Mouse (Mus musculus) limb, embryonic 14.5 days (tissue): ENCODE results near the gene Ccdc81. TPM values are rescaled to one million over a fixed set of nuclear protein-coding genes. Genes with fewer than 3 reads are reported as not detected.
A peak's percentile ranks its signal among the peaks of the same experiment; 100 is the strongest.

Experiments
- ATAC-seq: fragments of 200-750 bp; cut with Nextera tagmentation; 2 replicates; pipeline ENCODE4 v1.8.0; 2017; ENCODE audit warnings: low read depth, moderate number of reproducible peaks, moderate TSS enrichment; ENCODE audit not compliant: low FRiP score
- DNase-seq: peaks from one replicate; pipeline ENCODE4 v3.0.0-alpha.2; 2015; ENCODE audit warnings: low spot score
- H3K27ac ChIP-seq: fragments of 300-500 bp; sonication (generic); replicated peaks from 2 replicates; pipeline ENCODE4 v1.5.1; 2014; ENCODE audit warnings: low read depth, mild to moderate bottlenecking, low read length, moderate library complexity, mixed read lengths
- H3K27me3 ChIP-seq: fragments of 300-500 bp; sonication (generic); 2 replicates; pipeline ENCODE4 v1.6.1; 2014; ENCODE audit warnings: low read length, mixed read lengths; ENCODE audit not compliant: control insufficient read depth, insufficient read depth
- H3K36me3 ChIP-seq: fragments of 300-500 bp; sonication (generic); 2 replicates; pipeline ENCODE4 v1.6.1; 2014; ENCODE audit warnings: mild to moderate bottlenecking, low read length, moderate library complexity, mixed read lengths; ENCODE audit not compliant: control insufficient read depth, insufficient read depth
- H3K4me1 ChIP-seq: fragments of 300-500 bp; sonication (generic); 2 replicates; pipeline ENCODE4 v1.6.1; 2014; ENCODE audit warnings: antibody characterized with exemption, low read length, mixed read lengths; ENCODE audit not compliant: control insufficient read depth, insufficient read depth
- H3K4me2 ChIP-seq: fragments of 300-500 bp; sonication (generic); replicated peaks from 2 replicates; pipeline ENCODE4 v1.6.1; 2014; ENCODE audit warnings: low read depth, mild to moderate bottlenecking, low read length, moderate library complexity; ENCODE audit not compliant: severe bottlenecking
- H3K4me3 ChIP-seq: fragments of 300-500 bp; sonication (generic); replicated peaks from 2 replicates; pipeline ENCODE4 v1.5.1; 2014; ENCODE audit warnings: low read length
- H3K9ac ChIP-seq: fragments of 300-500 bp; sonication (generic); 2 replicates; pipeline ENCODE4 v1.6.1; 2014; ENCODE audit warnings: mild to moderate bottlenecking, low read depth, low read length, moderate library complexity; ENCODE audit not compliant: severe bottlenecking
- H3K9me3 ChIP-seq: fragments of 300-500 bp; sonication (generic); 2 replicates; pipeline ENCODE4 v1.6.1; 2016; ENCODE audit warnings: low read length; ENCODE audit not compliant: control insufficient read depth
- POLR2A ChIP-seq: fragments of 200-500 bp; IDR thresholded peaks from 2 replicates; pipeline ENCODE4 v1.8.0; 2012; ENCODE audit warnings: inconsistent platforms, mild to moderate bottlenecking, moderate library complexity, borderline replicate concordance; ENCODE audit not compliant: insufficient read depth, insufficient read length; ENCODE audit errors: extremely low read depth
- WGBS: fragments of 180-500 bp; shearing (Covaris S2); extraction: QIAGEN DNeasy Blood & Tissue Kit; methylation state at CpG from one replicate; pipeline ENCODE4 v1.1.7; 2014; 5-methylcytosine and 5-hydroxymethylcytosine counted together
- polyA plus RNA-seq, 2 experiments: library from polyadenylated mRNA; depleted of rRNA in 1 of 2; stranded (reverse) in 1 of 2; unstranded in 1 of 2; fragments of >200 nt; fragmentation: Nextera tagmentation in 1 of 2; extraction: Ambion mirVana in 1 of 2; gene quantifications; 2 replicates each; pipeline versions ENCODE4 v1.2.1 to v1.2.3; 2012 to 2014

The Ccdc81 gene
- polyA plus RNA-seq, 2 experiments: 0.16 TPM; not detected in 1

DNA sequence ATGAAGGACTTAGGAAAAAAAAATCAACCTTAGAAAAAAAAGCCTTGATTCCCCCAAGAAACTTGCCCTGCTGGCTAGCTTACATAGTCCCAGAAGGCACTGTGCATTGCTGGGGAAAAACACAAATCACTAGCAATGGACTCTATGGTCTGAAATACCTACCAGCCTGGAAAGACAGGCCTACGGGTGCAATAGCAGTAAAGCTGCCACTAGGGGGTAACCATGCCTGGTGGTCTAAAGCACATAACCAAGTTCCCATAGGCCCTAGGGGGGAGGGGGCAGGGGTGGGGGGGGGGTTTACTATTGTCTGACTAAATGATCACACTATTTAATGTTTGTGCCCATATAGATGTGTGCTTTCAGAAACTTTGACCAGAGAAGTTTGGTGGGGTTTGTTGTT is 38.7 kb downstream of the Ccdc81 start:
- ATAC-seq (no peak), DNase-seq (no peak)
- no peak overlapping the region for H3K4me2 ChIP-seq
- H3K27me3 ChIP-seq: no peaks in the 10 kb centered on the region
- H3K9ac ChIP-seq: no peak overlapping the region
- H3K36me3 ChIP-seq: no peaks in the 10 kb centered on the region
- no peak overlapping the region for H3K4me3 ChIP-seq
- H3K4me1 ChIP-seq: no peaks in the 10 kb centered on the region
- H3K9me3 ChIP-seq: no peaks in the 10 kb centered on the region
- H3K27ac ChIP-seq: no peak overlapping the region
- TF ChIP-seq POLR2A: no peak
- WGBS: 84% methylated on average over 1 of the region's 1 CpGs

DNA sequence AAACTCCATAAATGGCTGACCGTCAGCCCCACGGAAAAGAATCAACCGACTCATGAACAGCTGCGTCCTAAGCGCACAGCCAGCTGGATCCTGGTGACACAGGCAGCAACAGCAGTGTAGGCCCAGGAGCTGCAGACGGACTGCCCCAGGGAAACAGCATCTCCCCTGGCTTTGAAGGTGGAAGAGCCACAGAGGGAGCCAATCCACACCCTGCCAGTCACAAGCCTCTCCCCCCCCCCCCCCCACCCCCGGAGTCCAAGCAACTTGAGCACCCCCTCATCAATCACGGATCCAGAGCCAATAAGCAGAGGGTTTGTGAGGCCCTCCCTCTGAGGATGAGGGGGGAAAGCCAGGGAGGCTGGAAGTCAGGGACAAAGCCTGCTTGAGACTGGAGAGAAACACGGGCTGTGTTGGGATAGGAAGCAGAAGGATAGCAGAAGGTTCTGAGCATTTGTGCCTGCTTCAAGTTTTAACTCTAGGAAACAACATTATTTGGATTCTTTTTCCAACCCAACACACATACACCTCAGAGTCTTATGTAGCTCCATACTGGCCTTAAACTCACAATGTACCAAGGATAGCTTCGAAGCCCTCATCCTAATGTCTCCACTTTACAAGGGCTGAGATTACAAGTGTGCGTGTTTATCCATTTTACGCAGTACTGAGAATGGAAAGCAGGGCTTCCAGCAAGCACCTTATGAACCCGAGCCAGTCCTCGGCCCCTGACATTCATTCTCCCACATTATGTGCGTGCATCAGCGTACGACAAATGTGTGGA is 46.8 kb downstream of the Ccdc81 start:
- Histone ChIP-seq H3K36me3 (no peaks in the 10 kb centered on the region), H3K4me3 (no peak overlapping the region), H3K4me1 (peaks cover 6% of the 10 kb centered on the region), H3K27ac (no peak overlapping the region), H3K9me3 (no peaks in the 10 kb centered on the region), H3K27me3 (no peaks in the 10 kb centered on the region), H3K4me2 (0 out of 2 replicates have a peak overlapping the region, but pooled peaks have one; percentile 11), H3K9ac (no peak overlapping the region)
- ATAC-seq: peak; percentile 77
- WGBS: 38% methylated on average over 17 of the region's 17 CpGs
- peak; percentile 45 for DNase-seq
- TF ChIP-seq POLR2A: no peak

DNA sequence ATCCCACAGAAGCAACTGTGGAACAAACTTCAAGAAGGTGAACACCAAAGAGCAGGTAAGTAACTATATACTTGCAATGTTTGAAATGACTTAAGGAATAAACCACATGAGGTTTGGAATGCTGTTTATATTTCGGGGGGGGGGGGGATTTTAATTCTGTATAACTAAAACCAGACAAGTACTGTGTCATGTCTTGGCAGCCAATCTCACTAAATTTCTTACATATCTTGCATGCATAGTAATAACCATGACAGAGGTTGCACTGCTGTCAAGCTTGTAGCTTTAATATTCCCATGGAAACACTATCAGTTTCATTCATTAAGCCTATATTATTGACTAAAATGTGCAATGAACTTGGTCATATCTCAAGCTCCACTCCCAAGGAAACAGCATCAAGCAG is 48.2 kb downstream of the Ccdc81 start:
- H3K4me3 ChIP-seq: no peak overlapping the region
- no peak overlapping the region for H3K9ac ChIP-seq
- no peak; the same call in 1 of the 2 replicates for ATAC-seq
- 59% methylated on average over 1 of the region's 1 CpGs for WGBS
- no peaks in the 10 kb centered on the region for H3K9me3 ChIP-seq
- peaks cover 6% of the 10 kb centered on the region for H3K4me1 ChIP-seq
- no peaks in the 10 kb centered on the region for H3K27me3 ChIP-seq
- H3K27ac ChIP-seq: no peak overlapping the region
- H3K4me2 ChIP-seq: no peak overlapping the region
- no peaks in the 10 kb centered on the region for H3K36me3 ChIP-seq
- no peak for DNase-seq
- TF ChIP-seq POLR2A: no peak

DNA sequence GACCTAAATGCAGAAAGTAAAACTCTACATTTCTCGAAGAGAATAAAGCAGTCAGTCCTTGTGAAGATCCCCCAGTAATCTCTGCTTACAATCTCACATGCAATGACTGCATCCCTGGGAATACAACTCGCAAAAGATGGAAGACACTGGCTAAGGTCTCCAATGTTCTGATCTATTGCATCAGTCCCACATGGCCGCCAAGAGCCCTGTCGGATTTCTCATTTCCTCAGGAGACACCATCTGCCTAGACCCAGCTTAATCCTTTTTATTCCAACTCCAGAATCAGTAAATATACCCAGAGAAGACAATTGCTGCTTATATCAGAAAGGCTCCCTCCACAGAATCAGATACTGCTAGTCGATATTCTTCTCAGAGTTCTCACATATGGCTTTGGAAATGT is 50.3 kb downstream of the Ccdc81 start:
- Histone ChIP-seq H3K27me3 (no peaks in the 10 kb centered on the region), H3K4me1 (peaks cover 6% of the 10 kb centered on the region), H3K27ac (no peak overlapping the region), H3K9me3 (no peaks in the 10 kb centered on the region), H3K4me3 (no peak overlapping the region), H3K36me3 (no peaks in the 10 kb centered on the region), H3K4me2 (no peak overlapping the region), H3K9ac (no peak overlapping the region)
- ATAC-seq (no peak), DNase-seq (no peak)
- WGBS: 87% methylated on average over 5 of the region's 5 CpGs
- TF ChIP-seq POLR2A: no peak

DNA sequence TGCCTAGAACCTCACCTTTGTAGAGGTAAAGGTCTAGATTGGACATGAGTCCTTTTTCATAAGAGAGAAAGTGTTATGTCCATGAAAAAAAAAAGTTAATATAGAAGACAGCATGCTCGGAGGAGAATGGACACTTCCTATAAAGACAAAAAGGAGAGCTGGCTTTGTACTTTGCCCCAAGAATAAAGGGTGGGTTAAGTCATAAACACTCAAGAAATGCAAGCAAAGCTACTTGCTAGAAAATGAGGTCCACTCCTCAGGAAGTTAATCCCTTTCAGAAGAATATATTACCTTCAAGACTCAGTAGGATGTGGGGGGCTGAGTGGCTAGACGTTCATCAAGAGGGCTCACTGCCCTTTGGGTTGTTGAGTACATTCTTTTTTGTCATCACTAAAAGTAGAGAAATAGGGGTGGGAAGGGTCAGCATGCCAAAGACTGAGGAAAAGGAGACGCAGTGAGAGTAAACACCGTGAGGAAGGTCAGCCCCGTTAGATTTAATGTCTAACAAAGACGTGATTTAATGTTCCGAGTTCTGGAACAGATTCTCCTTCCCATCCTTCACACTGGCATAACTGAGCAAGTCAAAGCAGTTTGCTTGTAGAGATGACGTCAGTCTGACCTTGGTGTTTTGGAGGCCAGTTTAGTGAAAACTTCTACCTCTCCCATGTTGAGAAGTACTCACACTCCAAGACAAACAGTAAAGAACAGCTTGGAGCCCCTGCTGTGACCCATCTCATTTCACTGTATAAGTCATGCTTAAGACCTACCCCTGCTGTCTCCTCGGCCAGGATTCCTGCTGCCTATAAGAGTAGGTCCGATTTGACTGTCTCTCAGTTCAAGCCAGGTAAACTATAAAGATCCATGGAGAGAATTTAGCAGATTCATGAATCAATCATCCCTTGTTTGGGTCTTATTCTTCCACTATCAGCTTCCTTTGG is 51.0 kb downstream of the Ccdc81 start:
- ATAC-seq (no peak), DNase-seq (no peak)
- H3K27ac ChIP-seq: no peak overlapping the region
- H3K4me1 ChIP-seq: peaks cover 6% of the 10 kb centered on the region
- WGBS: 74% methylated on average over 10 of the region's 10 CpGs
- H3K27me3 ChIP-seq: no peaks in the 10 kb centered on the region
- no peak overlapping the region for H3K4me2 ChIP-seq
- H3K9me3 ChIP-seq: no peaks in the 10 kb centered on the region
- no peak overlapping the region for H3K9ac ChIP-seq
- no peak overlapping the region for H3K4me3 ChIP-seq
- TF ChIP-seq POLR2A: no peak
- no peaks in the 10 kb centered on the region for H3K36me3 ChIP-seq
